Mouse (Mus musculus): Measurements from ENCODE around the gene C1ql1.

C1ql1 gene

DNA sequence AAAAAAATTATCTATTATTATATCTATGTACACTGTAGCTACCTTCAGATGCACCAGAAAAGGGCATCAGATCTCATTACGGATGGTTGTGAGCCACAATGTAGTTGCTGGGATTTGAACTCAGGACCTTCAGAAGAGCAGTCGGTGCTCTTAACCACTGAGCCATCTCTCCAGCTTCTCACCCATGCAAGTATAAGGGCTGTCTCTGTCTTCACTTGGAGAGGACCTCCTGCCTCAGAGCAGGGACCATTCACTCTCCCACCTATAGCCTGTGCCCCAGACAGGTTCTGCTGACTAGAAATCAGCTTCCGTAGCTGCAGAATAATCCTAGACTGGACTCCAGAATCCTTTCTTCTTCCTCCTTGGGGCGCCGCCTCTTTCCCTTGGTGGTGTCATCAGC, 44.4 kb downstream of the C1ql1 start:
- no peak for DNase-seq (ENCODE audit: low read depth, low spot score)

DNA sequence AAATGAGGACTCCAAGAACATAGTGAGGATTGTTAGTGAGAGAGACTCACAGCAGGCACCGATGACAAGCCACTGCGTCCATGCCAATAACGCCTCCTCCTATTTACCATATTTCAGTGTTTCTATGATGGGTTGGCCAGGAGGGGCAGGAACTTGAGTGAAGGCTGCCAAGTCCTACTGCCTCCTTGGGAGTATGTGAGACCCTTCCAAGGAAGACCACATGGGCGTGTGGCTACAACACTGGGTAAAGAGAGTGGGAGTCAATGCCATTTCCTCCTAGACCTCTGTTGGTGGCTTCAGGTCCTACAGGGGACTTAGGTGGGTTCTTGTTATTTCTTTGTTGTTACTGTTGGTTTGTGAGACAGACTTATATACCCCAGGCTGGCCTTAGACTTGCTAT, 45.3 kb downstream of the C1ql1 start:
- no peak for DNase-seq (ENCODE audit: low read depth, low spot score)

DNA sequence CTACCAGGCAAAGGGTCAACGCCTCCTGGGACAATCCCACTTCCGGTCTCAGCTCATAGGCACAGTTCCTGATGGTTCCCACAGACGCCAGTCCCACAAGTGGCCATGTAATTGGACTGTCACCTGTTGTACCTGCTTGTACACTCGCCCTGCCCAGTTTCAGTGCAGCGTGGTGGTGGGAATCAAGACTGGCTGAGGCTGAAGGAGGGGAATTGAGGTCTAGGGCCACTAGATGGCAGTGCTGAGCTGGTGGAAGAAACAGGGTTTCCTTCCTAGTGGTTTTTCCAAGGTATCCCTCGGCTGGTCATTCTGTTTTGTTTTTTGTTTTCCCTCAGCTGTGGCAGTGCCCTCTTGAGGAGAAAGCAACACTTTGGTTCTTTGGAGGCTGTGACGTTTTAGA, 45.7 kb downstream of the C1ql1 start, which contains the start of gene Gfap:
TSS of gene Gfap (minus strand) at position 150 of the 400 bp plus-strand sequence.
- DNase-seq (ENCODE audit: low read depth, low spot score), result no peak

DNA sequence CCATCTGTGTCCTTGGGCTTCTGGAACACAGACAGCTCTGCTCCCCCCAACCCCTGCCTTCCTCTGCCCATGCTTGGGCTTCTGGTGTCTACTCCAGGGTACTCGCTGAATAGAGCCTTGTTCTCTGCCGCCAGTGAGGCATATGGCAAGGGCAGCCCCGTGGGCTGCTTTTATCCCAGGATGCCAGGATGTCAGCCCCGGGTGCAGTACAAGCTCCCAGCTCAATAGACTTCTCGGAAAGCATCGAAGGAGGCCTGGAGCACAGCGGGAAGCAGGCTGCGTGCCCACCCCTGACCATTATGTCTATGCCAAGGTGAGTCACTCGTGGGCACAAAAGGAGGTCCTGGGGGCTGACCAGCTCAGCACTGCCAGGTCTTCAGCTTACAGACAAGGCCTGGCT, 48.1 kb downstream of the C1ql1 start:
- no peak for DNase-seq (ENCODE audit: low read depth, low spot score)

DNA sequence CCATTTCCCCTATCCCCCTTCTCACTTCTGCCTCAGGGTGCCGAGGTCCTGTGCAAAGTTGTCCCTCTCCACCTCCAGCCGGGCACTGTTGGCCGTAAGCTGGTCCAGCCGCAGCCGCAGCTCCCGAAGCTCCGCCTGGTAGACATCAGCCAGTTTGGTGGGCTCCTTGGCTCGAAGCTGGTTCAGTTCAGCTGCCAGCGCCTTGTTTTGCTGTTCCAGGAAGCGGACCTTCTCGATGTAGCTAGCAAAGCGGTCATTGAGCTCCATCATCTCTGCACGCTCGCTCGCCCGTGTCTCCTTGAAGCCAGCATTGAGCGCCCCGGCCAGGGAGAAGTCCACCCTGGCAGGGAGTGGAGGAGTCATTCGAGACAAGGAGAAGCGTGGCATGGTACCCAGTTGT, 49.8 kb downstream of the C1ql1 start:
- DNase-seq (ENCODE audit: low read depth, low spot score), result no peak

DNA sequence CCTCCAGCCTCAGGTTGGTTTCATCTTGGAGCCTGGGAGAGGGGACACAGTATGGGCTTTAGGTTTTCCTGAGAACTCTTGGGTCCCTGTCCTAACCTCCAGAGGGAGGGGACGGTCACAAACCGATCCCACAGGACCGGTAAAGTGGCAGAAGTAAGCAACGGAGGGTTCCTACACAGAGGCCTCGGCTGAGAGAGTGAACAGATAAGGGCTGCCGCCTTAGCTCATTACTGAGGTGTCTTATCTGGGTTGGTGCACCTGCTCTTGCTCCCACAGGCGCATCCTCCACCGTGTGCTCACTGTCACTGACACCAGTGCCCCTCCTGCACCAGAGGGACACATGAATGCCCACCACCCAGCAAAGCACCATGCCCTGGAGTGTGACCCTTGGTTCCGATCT, 50.7 kb downstream of the C1ql1 start:
- no peak for DNase-seq (ENCODE audit: low read depth, low spot score)

DNA sequence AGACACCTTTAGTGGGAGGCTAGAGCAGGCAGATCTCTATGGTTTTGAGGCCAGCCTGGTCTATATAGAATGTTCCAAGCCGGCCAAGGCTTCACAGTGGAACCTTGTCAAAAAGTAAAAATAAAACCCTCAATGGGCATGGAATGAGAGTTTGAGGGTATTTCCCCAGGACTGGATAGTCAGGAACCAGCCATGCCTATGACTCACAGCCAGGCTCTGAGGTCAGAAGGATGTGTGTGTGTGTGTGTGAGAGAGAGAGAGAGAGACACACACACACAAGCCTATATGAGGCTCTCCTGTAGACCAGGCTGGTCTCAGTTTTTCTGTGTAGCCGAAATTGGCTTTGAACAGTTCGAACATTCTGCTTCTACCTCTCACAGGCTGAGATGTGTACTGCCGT, 51.8 kb downstream of the C1ql1 start:
- no peak for DNase-seq (ENCODE audit: low read depth, low spot score)

DNA sequence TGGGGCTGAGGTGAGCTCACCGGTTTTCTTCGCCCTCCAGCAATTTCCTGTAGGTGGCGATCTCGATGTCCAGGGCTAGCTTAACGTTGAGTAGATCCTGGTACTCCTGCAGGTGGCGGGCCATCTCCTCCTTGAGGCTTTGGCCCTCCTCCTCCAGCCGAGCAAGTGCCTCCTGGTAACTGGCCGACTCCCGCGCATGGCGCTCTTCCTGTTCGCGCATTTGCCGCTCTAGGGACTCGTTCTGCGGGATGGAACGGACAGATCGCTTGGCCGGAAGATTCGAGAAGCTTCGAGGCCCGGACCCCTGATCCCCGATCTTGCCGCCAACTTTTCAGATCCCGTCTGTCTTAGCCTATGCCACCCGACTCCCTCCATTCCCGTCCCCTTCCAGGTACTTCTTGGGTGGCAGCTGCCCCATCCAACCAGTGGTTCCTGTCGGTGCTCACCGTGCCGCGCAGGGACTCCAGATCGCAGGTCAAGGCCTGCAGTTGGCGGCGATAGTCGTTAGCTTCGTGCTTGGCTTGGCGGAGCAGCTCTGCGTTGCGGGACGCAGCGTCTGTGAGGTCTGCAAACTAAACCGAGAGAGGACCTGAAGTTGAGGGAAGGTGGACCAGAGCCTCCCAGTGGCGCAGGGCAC, 53.4 kb downstream of the C1ql1 start:
- no peak for DNase-seq (ENCODE audit: low read depth, low spot score)

DNA sequence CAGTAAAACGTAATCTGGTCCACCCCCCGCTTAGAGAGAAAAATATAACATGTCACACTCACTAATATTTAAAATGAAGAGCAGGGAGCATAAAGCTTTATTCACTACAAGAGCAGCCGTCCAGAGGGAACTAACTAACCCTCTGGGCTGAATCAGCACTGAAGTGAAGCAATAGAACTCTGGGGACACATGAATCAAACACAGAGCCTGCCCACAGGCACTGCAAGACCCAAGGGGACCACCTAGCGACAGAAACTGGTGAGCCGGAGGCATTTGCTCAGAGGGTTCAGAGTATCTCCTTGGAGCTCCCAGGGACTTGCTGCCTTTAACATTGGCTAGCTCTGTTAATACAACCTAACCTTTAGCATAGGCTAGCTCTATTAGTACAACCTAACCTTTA, 56.4 kb downstream of the C1ql1 start:
- DNase-seq (ENCODE audit: low read depth, low spot score), result no peak

Measured in brain, embryonic 18.5 days (tissue).